Mouse (Mus musculus) liver, embryonic 16.5 days (tissue): ENCODE data around the gene Ccnl1. TPM values are rescaled to one million over a fixed set of nuclear protein-coding genes. Genes with fewer than 3 reads are reported as not detected.
A peak's percentile ranks its signal among the peaks of the same experiment; 100 is the strongest.

ENCODE experiments used
- ATAC-seq: fragments of 200-750 bp; cut with Nextera tagmentation; 2 replicates; pipeline ENCODE4 v1.8.0; 2017; ENCODE audit warnings: low read depth, mild to moderate bottlenecking, moderate number of reproducible peaks, moderate library complexity
- H3K27ac ChIP-seq: fragments of 300-500 bp; sonication (generic); 2 replicates; pipeline ENCODE4 v1.5.1; 2014; ENCODE audit warnings: mild to moderate bottlenecking, low read length
- H3K27me3 ChIP-seq: fragments of 300-500 bp; sonication (generic); 2 replicates; pipeline ENCODE4 v1.6.1; 2014; ENCODE audit warnings: low read depth, low read length, mixed read lengths; ENCODE audit not compliant: control insufficient read depth, insufficient read depth
- H3K36me3 ChIP-seq: fragments of 300-500 bp; sonication (generic); 2 replicates; pipeline ENCODE4 v1.6.1; 2014; ENCODE audit warnings: mild to moderate bottlenecking; ENCODE audit not compliant: control insufficient read depth, insufficient read depth
- H3K4me1 ChIP-seq: fragments of 300-500 bp; sonication (generic); 2 replicates; pipeline ENCODE4 v1.6.1; 2014; ENCODE audit warnings: low read depth, low read length, mixed read lengths; ENCODE audit not compliant: control insufficient read depth
- H3K4me2 ChIP-seq: fragments of 300-500 bp; sonication (generic); 2 replicates; pipeline ENCODE4 v1.6.1; 2014; ENCODE audit warnings: low read depth, low read length, mixed read lengths
- H3K4me3 ChIP-seq: fragments of 300-500 bp; sonication (generic); 2 replicates; pipeline ENCODE4 v1.5.1; 2014; ENCODE audit warnings: low read depth, mild to moderate bottlenecking, low read length
- H3K9ac ChIP-seq: fragments of 300-500 bp; sonication (generic); 2 replicates; pipeline ENCODE4 v1.6.1; 2014; ENCODE audit warnings: low read depth, low read length
- H3K9me3 ChIP-seq: fragments of 300-500 bp; sonication (generic); replicated peaks from 2 replicates; pipeline ENCODE4 v1.6.1; 2016; ENCODE audit warnings: low read length; ENCODE audit not compliant: control insufficient read depth
- WGBS: fragments of 180-500 bp; shearing (Covaris S2); extraction: QIAGEN DNeasy Blood & Tissue Kit; methylation state at CpG from one replicate; pipeline ENCODE4 v1.1.7; 2014; ENCODE audit not compliant: insufficient replicate concordance; 5-methylcytosine and 5-hydroxymethylcytosine counted together
- polyA plus RNA-seq: library from polyadenylated mRNA; unstranded; fragments of >200 nt; fragmentation: Nextera tagmentation; extraction: Ambion mirVana; gene quantifications from 2 replicates; pipeline ENCODE4 v1.2.1, GENCODE M21; 2015

Gene Ccnl1
- 46.1 and 47.0 TPM in 2 replicates for polyA plus RNA-seq

- peak within 1 kb of the TSS; percentile 100 for H3K4me3 ChIP-seq
- peaks cover 60% of the 10 kb centered on the region for H3K4me1 ChIP-seq
- whole genome bisulfite sequencing, result under 1% methylated on average over 70 of the region's 70 CpGs
- peak within 1 kb of the TSS; percentile 100 for H3K9ac ChIP-seq
- peak; percentile 92 for ATAC-seq
- peak within 1 kb of the TSS; percentile 76 for H3K4me2 ChIP-seq
- H3K36me3 ChIP-seq, result peaks cover 25% of the 10 kb centered on the region
- no peaks in the 10 kb centered on the region for H3K9me3 ChIP-seq
- H3K27ac ChIP-seq, result peak within 1 kb of the TSS; percentile 99
- no peaks in the 10 kb centered on the region for H3K27me3 ChIP-seq
These were observed at the start of gene Ccnl1 for GRCm38 (mm10) chr3:65958102-65958839. Ccnl1 (minus strand) TSS chr3:65958249.

DNA sequence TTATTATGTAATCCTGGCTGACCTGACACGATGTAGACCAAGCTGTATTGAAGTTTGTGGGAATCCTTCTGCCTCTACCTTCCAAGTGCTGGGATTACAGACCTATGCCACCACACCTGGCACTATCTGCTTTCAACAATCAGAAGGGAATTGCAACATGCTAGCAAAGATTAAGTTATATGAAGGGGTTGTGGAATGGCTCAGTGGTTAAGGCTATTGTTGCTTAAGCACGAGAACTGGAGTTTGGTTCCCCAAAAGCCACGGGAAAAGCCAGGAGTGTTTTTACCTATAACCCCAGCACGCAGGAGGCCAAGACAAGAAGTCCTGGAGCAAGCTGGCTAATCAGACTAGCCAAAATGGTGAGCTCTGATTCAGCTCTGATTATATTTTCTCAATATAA is 46.9 kb upstream of the Ccnl1 start:
- Histone ChIP-seq H3K27ac (no peak overlapping the region), H3K9ac (no peak overlapping the region), H3K9me3 (no peaks in the 10 kb centered on the region), H3K4me3 (no peak overlapping the region), H3K4me1 (no peaks in the 10 kb centered on the region), H3K27me3 (no peaks in the 10 kb centered on the region), H3K36me3 (no peaks in the 10 kb centered on the region), H3K4me2 (no peak overlapping the region)
- ATAC-seq, result no peak
- WGBS, result 42% methylated on average over 4 of the region's 4 CpGs

DNA sequence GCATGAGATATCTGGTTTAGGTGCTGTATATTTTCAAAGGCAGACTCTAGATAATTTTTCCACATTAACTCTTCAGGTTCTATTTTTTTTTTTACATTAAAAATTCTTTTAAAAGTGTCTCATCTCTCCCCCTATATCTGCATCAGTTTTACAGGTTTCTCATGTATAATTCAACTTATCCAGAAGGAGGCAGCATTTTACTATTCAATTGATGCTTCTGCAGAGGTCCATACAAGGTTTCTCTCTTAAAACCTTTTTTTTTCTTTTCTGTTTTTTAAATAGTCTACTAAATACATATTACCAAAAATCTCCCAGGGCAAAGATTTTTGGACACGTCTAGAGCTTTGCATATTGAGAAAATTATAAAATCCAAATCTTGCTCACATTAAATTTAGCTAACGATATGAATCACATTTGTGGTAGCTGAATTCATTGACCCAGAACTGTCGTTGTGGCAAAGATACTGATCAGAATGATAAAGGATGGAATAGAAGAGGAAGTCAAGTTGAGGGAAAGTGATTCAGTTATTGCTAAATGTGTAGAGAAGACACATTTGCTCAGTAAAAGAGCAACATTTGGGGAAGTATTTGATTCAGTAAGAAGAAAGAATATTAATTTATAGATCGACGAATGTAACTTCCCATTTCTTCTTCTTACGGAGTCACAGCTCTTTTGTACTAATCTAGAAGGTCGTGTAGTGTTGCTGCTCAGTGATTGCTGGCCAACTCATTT is 46.3 kb upstream of the Ccnl1 start:
- Histone ChIP-seq H3K9ac (no peak overlapping the region), H3K4me1 (no peaks in the 10 kb centered on the region), H3K9me3 (no peaks in the 10 kb centered on the region), H3K27me3 (no peaks in the 10 kb centered on the region), H3K36me3 (no peaks in the 10 kb centered on the region), H3K4me2 (no peak overlapping the region), H3K4me3 (no peak overlapping the region), H3K27ac (no peak overlapping the region)
- no peak for ATAC-seq
- WGBS, result 27% methylated on average over 7 of the region's 7 CpGs

DNA sequence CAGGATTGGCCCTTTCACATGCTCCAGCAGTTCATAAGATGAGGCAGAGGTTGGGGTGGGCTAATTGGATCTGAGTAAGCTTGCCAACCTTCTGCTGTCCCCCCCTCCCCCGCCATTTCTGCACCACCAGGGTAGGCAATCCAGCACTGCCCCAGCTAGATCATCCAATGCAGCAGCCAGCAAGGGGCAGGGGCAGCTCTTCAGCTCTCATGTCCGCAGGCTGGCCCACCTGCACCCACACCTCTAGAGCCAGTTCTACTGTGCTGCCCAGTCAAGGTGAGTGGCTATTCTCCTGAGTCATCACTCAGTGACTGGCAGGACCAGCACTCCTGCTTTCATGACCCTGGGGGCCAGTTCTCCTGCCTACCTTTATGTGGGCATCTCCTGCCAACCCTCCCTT is 42.4 kb upstream of the Ccnl1 start:
- H3K4me3 ChIP-seq, result no peak overlapping the region
- no peaks in the 10 kb centered on the region for H3K27me3 ChIP-seq
- WGBS, result 49% methylated on average over 2 of the region's 2 CpGs
- no peak for ATAC-seq
- no peaks in the 10 kb centered on the region for H3K36me3 ChIP-seq
- H3K9ac ChIP-seq, result no peak overlapping the region
- no peak overlapping the region for H3K4me2 ChIP-seq
- H3K9me3 ChIP-seq, result no peaks in the 10 kb centered on the region
- no peak overlapping the region for H3K27ac ChIP-seq
- no peaks in the 10 kb centered on the region for H3K4me1 ChIP-seq

- Histone ChIP-seq H3K36me3 (no peaks in the 10 kb centered on the region), H3K27ac (no peak overlapping the region), H3K9ac (no peak overlapping the region), H3K27me3 (no peaks in the 10 kb centered on the region), H3K4me2 (no peak overlapping the region), H3K4me3 (no peak overlapping the region), H3K9me3 (no peaks in the 10 kb centered on the region), H3K4me1 (no peaks in the 10 kb centered on the region; the same call in 1 of the 2 replicates)
- no peak for ATAC-seq
- 31% methylated on average over 7 of the region's 7 CpGs for WGBS
These were observed 39.4 kb upstream of the Ccnl1 start for GRCm38 (mm10) chr3:65997360-65998008.

DNA sequence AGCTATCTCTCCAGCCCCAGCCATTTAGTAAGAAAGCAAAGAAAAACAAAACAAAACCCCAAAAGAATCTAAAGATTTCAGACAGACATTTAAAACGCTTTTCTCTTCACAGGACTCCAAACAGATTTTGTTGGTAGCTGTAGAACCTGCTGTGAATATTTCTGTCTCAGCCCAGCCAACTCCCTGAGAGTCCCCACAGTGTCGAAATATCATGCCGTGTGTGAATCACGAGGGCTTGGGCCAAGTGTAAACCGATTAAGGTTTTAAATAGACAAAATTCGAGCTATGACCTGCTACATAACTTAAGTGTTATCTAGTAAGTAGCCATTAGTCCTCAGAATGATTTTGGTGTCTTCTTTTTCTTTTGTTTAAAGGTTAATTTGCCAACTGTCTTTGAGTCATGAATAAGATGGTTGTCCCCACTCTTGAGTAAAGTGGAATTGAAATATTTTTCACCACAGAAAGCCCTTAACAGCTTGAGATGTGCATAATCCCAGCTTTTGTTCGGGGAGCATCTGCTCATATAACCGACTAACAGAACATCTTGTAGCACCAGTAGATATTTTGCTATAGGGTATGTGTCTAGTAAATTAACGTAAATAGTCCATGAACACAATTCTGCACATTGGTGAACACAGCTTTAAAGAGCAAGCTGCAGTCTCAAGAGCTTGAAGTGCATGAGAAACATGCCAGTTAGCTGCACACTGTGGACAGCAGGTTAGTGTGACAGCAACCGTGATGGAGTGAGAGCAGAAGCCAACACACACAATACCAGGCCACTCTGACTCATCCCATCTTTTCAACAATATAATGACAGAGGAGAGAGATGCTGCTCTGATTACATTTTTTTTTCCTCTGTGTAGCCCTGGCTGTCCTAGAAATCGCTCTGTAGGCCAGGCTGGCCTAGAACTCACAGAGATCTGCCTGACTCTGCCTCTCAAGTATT is 34.6 kb upstream of the Ccnl1 start:
- no peak for ATAC-seq
- WGBS, result 59% methylated on average over 11 of the region's 11 CpGs

GRCm38 (mm10) chr3:65990957-65991646 is 33.1 kb upstream of the Ccnl1 start:
- Histone ChIP-seq H3K9me3 (no peaks in the 10 kb centered on the region), H3K4me1 (no peaks in the 10 kb centered on the region; the same call in 1 of the 2 replicates), H3K27ac (no peak overlapping the region), H3K4me3 (no peak overlapping the region), H3K9ac (no peak overlapping the region), H3K36me3 (no peaks in the 10 kb centered on the region), H3K4me2 (no peak overlapping the region; the same call in 1 of the 2 replicates), H3K27me3 (no peaks in the 10 kb centered on the region)
- 6% methylated on average over 3 of the region's 3 CpGs for WGBS
- ATAC-seq, result no peak

More for the DNA sequence above, 34.6 kb upstream of the Ccnl1 start:
- Histone ChIP-seq H3K9ac (no peak overlapping the region), H3K9me3 (no peaks in the 10 kb centered on the region), H3K36me3 (no peaks in the 10 kb centered on the region), H3K27ac (no peak overlapping the region), H3K4me1 (no peaks in the 10 kb centered on the region; the same call in 1 of the 2 replicates), H3K27me3 (no peaks in the 10 kb centered on the region), H3K4me2 (no peak overlapping the region), H3K4me3 (no peak overlapping the region)

GRCm38 (mm10) chr3:65990524-65990923 is 32.5 kb upstream of the Ccnl1 start:
- WGBS, result 64% methylated on average over 4 of the region's 4 CpGs
- no peaks in the 10 kb centered on the region for H3K9me3 ChIP-seq
- no peaks in the 10 kb centered on the region for H3K36me3 ChIP-seq
- H3K9ac ChIP-seq, result no peak overlapping the region
- no peak for ATAC-seq
- H3K4me1 ChIP-seq, result no peaks in the 10 kb centered on the region; the same call in 1 of the 2 replicates
- H3K4me3 ChIP-seq, result no peak overlapping the region
- no peak overlapping the region for H3K4me2 ChIP-seq
- no peak overlapping the region for H3K27ac ChIP-seq
- H3K27me3 ChIP-seq, result no peaks in the 10 kb centered on the region
